Mouse (Mus musculus) neural tube, embryonic 12.5 days (tissue): ENCODE results near the gene Gm20388. TPM values are rescaled to one million over a fixed set of nuclear protein-coding genes. Genes with fewer than 3 reads are reported as not detected.

ENCODE experiments used
- ATAC-seq: fragments of 200-750 bp; cut with Nextera tagmentation; 2 replicates; pipeline ENCODE4 v1.8.0; 2017; ENCODE audit warnings: low read depth, mild to moderate bottlenecking, moderate TSS enrichment, moderate library complexity; ENCODE audit not compliant: low FRiP score
- H3K27ac ChIP-seq: fragments of 300-500 bp; sonication (generic); 2 replicates; pipeline ENCODE4 v1.5.1; 2016
- H3K27me3 ChIP-seq: fragments of 300-500 bp; sonication (generic); replicated peaks from 2 replicates; pipeline ENCODE4 v1.6.1; 2016; ENCODE audit warnings: mild to moderate bottlenecking
- H3K36me3 ChIP-seq: fragments of 300-500 bp; sonication (generic); 2 replicates; pipeline ENCODE4 v1.6.1; 2016; ENCODE audit warnings: mild to moderate bottlenecking
- H3K4me1 ChIP-seq: fragments of 300-500 bp; sonication (generic); 2 replicates; pipeline ENCODE4 v1.6.1; 2016
- H3K4me2 ChIP-seq: fragments of 300-500 bp; sonication (generic); replicated peaks from 2 replicates; pipeline ENCODE4 v1.6.1; 2016; ENCODE audit warnings: mild to moderate bottlenecking
- H3K4me3 ChIP-seq: fragments of 300-500 bp; sonication (generic); 2 replicates; pipeline ENCODE4 v1.5.1; 2016
- H3K9ac ChIP-seq: fragments of 300-500 bp; sonication (generic); 2 replicates; pipeline ENCODE4 v1.6.1; 2016; ENCODE audit warnings: mild to moderate bottlenecking
- H3K9me3 ChIP-seq: fragments of 300-500 bp; sonication (generic); 2 replicates; pipeline ENCODE4 v1.6.1; 2016; ENCODE audit warnings: mild to moderate bottlenecking
- WGBS: fragments of 180-500 bp; shearing (Covaris S2); methylation state at CpG from one replicate; pipeline ENCODE4 v1.1.7; 2016; 5-methylcytosine and 5-hydroxymethylcytosine counted together
- polyA plus RNA-seq: library from polyadenylated mRNA; unstranded; fragments of >200 nt; fragmentation: Nextera tagmentation; extraction: Ambion mirVana; gene quantifications from 2 replicates; pipeline ENCODE4 v1.2.1, GENCODE M21; 2016

Gene Gm20388
- polyA plus RNA-seq, 1 experiment from 2014 or later = not detected

DNA sequence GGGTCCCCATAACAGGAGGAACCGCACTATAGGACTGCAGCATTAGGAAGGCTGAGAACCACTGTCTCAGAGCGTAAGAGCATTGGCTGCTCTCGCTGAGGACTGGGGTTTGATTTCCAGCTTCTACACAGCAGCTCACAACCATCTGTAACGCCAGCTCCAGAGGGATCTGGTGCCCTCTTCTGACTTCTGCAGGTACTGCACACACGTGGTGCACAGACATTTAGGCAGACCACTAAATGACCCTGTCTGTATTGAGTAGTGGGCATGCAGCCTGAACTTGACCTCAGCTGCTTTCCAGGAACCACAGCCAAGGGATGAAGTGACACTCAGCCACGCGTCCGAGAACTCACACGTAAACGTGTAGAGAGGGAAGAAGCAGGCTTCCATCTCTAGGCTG lies 3912.5 kb downstream of the Gm20388 start:
- no peak for ATAC-seq
- Histone ChIP-seq H3K4me1 (no peaks in the 10 kb centered on the region), H3K27me3 (no peaks in the 10 kb centered on the region), H3K9me3 (peaks cover 4% of the 10 kb centered on the region; the same call in 1 of the 2 replicates), H3K9ac (no peak overlapping the region), H3K27ac (no peak overlapping the region), H3K4me3 (no peak overlapping the region), H3K4me2 (no peak overlapping the region), H3K36me3 (peaks cover 38% of the 10 kb centered on the region)
- WGBS = 95% methylated on average over 10 of the region's 10 CpGs

DNA sequence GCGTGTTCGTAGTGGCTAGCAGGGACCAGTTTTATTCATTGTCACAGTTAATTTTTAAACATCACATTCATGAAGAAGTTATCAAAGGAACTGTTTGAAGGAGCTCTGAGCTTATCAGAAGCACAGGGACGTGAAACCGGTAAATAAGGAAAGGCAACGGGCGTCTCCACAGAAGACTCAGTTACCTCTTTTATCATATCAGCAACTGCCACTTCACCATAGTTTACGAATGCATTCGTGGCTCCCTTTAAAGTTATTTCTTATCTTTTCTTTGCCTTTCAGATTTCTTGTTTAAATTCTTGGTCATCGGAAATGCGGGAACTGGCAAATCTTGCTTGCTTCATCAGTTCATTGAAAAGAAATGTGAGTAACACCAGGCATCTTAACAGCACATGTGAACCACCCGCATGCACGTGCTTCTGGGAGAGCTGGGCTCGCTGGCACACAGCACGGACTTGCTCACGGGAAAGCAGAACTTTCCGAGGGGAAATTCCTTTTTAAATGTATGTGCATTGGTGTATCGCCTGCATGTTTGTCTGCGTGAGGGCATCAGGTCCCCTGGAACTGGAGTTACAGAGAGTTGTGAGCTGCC lies 3913.0 kb downstream of the Gm20388 start:
- Histone ChIP-seq H3K27ac (no peak overlapping the region), H3K4me3 (no peak overlapping the region), H3K4me1 (no peaks in the 10 kb centered on the region), H3K9me3 (peaks cover 4% of the 10 kb centered on the region; the same call in 1 of the 2 replicates), H3K4me2 (no peak overlapping the region), H3K9ac (no peak overlapping the region), H3K27me3 (no peaks in the 10 kb centered on the region), H3K36me3 (peaks cover 43% of the 10 kb centered on the region)
- WGBS = 94% methylated on average over 18 of the region's 18 CpGs
- no peak for ATAC-seq

DNA sequence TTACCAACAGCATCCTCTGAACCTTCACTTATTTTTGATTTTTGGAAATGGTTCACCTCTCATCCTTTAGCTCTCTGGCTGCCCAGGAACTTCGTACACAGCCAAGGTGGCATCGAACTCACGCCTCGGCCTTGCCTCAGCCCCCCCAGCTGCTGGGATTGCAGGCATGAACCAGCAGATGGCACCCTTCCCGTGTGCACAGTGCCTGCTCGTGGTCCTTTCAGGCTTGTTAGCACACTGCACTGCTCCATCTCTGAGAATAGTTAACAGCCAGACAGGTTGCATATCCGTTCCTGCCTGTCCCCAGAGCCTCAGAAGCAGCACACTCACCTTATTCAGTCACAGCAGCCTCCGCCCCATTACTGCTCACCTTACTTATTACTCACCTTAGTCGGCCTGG lies 3915.4 kb downstream of the Gm20388 start:
- no peaks in the 10 kb centered on the region for H3K4me1 ChIP-seq
- WGBS = 65% methylated on average over 9 of the region's 9 CpGs
- no peak overlapping the region for H3K27ac ChIP-seq
- H3K4me2 ChIP-seq = no peak overlapping the region
- H3K9ac ChIP-seq = no peak overlapping the region
- H3K27me3 ChIP-seq = no peaks in the 10 kb centered on the region
- H3K36me3 ChIP-seq = peaks cover 66% of the 10 kb centered on the region
- H3K9me3 ChIP-seq = peaks cover 4% of the 10 kb centered on the region; the same call in 1 of the 2 replicates
- no peak for ATAC-seq
- H3K4me3 ChIP-seq = no peak overlapping the region

DNA sequence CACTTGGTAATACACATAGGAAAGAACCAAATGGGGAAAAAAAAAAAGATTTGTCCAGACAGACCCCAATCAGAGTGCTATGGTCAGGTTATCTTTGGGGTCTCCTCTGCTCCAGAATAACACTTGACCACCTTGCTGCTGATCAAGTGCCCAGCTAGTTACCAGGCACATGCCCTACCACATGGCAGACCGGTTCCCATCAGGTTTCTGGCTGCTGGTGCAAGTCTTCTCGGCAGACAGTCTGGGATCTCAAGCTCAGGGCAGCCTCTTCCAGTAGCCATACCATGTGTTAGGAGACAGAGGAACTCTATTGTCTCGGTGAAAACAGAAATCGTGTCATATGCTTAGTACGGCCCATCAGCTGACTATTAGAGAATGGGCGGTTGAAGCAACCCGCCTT lies 3916.1 kb downstream of the Gm20388 start:
- Histone ChIP-seq H3K36me3 (peaks cover 71% of the 10 kb centered on the region), H3K4me2 (no peak overlapping the region), H3K4me3 (no peak overlapping the region), H3K4me1 (no peaks in the 10 kb centered on the region), H3K27ac (no peak overlapping the region), H3K27me3 (no peaks in the 10 kb centered on the region), H3K9me3 (peaks cover 4% of the 10 kb centered on the region; the same call in 1 of the 2 replicates), H3K9ac (no peak overlapping the region)
- no peak for ATAC-seq
- WGBS = 89% methylated on average over 7 of the region's 7 CpGs

DNA sequence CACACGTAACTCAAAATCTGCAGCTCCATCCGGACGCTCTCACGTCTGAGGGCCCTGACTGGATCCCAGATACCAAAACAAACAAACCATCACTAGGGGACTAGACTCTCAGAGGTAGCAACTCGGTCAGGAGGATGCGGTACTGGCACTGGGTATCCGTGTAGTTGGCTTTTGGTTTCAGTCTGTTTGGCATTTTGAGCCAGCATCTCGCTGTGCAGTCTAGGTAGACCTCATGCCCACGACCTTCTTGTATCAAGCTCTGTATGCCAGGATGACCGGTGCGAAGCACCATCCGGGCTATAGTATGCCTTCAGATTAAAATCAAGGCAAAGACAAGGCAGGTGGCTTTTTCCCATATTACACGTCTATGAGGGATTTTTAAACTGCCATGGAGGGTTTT lies 3916.9 kb downstream of the Gm20388 start:
- no peak overlapping the region for H3K4me2 ChIP-seq
- H3K4me3 ChIP-seq = no peak overlapping the region
- no peak overlapping the region for H3K9ac ChIP-seq
- ATAC-seq = no peak
- H3K27ac ChIP-seq = no peak overlapping the region
- H3K36me3 ChIP-seq = peaks cover 77% of the 10 kb centered on the region
- H3K4me1 ChIP-seq = no peaks in the 10 kb centered on the region
- H3K27me3 ChIP-seq = no peaks in the 10 kb centered on the region
- peaks cover 4% of the 10 kb centered on the region; the same call in 1 of the 2 replicates for H3K9me3 ChIP-seq
- 93% methylated on average over 13 of the region's 13 CpGs for WGBS

DNA sequence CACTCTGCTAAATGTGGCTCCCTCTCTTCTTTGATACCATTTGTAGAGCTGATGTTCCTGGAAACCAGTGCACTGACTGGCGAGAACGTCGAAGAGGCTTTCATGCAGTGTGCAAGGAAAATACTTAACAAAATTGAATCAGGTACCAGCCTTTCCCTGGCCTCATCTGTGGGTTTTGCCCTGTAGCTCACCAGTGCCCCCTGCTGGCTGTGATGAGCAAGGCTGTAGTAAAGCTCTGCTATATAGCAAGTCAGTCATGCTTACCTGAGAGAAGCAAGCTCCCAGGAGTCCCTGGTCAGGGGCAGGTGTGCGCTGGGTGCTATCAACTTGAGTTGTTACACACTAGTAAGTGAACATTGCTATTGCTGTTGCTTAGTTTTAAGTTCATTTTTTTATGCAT lies 3922.1 kb downstream of the Gm20388 start:
- Histone ChIP-seq H3K4me2 (no peak overlapping the region), H3K36me3 (peaks cover 75% of the 10 kb centered on the region), H3K9ac (no peak overlapping the region), H3K4me3 (no peak overlapping the region), H3K27me3 (no peaks in the 10 kb centered on the region), H3K9me3 (no peaks in the 10 kb centered on the region), H3K27ac (no peak overlapping the region), H3K4me1 (no peaks in the 10 kb centered on the region)
- no peak for ATAC-seq
- WGBS = 96% methylated on average over 4 of the region's 4 CpGs

DNA sequence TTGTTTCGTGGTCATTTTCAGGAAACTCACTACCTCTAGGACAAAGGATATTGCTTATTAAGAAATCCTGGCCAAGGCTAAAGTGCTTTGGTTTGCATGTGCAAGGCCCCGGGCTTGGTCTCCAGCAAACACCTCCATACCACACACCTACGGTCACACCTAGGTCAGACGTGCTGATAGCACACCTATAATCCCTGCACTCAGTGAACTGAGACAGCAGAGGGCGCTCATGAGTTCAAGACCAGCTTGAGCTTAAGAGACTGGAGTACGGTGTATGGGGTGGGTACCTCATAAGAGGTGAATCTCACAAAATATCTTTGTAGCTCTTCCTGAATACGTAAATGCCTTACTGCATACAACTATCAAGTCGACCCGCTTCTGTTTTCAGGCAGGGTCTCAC lies 3924.8 kb downstream of the Gm20388 start:
- 59% methylated on average over 9 of the region's 9 CpGs for WGBS
- no peak overlapping the region for H3K4me2 ChIP-seq
- H3K9me3 ChIP-seq = no peaks in the 10 kb centered on the region
- H3K27me3 ChIP-seq = no peaks in the 10 kb centered on the region
- H3K36me3 ChIP-seq = peaks cover 49% of the 10 kb centered on the region
- H3K4me1 ChIP-seq = no peaks in the 10 kb centered on the region
- no peak overlapping the region for H3K27ac ChIP-seq
- H3K9ac ChIP-seq = no peak overlapping the region
- H3K4me3 ChIP-seq = no peak overlapping the region
- ATAC-seq = no peak

DNA sequence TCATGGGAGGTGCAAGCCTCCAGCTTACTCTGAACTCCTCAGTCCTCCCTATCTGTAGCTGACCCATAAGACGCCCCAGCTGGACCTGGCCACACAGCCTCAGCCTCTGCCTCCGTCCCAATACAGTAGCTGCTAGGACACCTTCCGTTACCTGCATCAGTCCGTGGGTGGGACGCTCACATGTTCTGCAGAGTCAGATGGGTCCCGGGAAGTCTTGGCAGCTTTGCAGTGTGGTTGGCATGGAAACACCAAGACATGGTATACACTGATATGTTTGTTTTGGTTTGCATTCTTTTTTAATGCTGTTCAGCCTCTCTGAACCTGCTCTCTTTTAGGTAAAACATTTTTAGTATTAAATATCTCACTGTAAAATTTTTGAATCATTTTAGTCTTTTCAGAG lies 3925.7 kb downstream of the Gm20388 start:
- Histone ChIP-seq H3K9ac (no peak overlapping the region), H3K27me3 (no peaks in the 10 kb centered on the region), H3K4me2 (no peak overlapping the region), H3K4me3 (no peak overlapping the region), H3K36me3 (peaks cover 42% of the 10 kb centered on the region), H3K4me1 (no peaks in the 10 kb centered on the region), H3K9me3 (no peaks in the 10 kb centered on the region), H3K27ac (no peak overlapping the region)
- no peak for ATAC-seq
- 91% methylated on average over 6 of the region's 6 CpGs for WGBS

DNA sequence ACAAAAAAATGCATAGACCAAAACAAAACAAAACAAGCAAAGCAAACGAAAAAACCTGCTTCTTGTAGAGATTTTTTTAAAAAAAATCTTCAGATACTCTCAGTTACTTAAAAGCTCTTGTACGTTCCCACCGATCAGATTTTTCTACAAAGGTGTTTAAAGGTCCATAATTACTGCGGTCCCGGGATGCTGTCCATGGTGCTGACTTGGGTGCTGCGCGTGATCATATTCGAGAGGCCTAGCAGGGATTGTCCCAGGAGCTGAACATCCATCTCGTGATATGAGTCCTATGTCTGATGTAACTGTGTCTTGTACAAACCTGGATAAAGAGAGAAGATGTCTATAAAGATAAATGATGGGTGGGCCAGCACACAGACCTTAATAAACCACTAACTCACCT lies 3927.9 kb downstream of the Gm20388 start:
- 78% methylated on average over 9 of the region's 9 CpGs for WGBS
- Histone ChIP-seq H3K4me3 (no peak overlapping the region), H3K9me3 (no peaks in the 10 kb centered on the region), H3K4me1 (no peaks in the 10 kb centered on the region), H3K36me3 (peaks cover 24% of the 10 kb centered on the region), H3K9ac (no peak overlapping the region), H3K4me2 (no peak overlapping the region), H3K27me3 (no peaks in the 10 kb centered on the region), H3K27ac (no peak overlapping the region)
- ATAC-seq = no peak

DNA sequence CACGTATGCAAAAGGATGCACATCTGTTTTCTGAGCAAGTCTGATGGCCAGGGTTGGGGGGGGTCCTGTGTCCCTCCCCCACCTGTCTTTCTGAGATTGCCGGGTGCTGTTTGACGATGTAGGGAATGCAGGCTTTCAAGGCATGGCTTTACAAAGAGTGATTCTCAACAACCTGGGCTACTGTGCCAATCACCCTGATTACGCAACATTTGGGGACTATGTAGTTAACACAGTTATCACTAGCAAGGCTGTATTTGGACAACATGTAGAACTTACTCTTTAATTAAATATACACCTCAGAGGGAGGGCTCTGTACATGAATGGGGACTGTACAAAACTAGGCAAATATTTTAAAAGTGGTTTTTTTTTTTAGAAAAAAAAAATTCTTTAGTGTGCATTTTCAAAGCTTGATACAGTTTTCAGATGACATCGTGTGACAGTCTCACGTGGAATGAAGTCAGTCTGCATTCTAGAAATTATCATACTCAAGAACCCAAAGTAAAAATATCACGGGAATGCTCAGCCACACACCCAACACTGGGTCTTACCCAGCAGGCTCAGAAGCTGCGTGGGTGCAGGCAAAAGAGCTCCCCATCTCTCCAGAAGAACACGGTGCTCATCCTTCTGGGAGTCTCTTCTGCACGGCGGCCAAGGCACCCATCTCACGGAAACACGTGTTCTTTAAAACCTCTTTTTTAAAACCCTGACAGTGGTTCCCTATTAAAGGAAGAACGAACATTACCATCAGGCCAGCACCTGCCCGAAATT lies 3930.1 kb downstream of the Gm20388 start:
- Histone ChIP-seq H3K9me3 (no peaks in the 10 kb centered on the region), H3K27ac (no peak overlapping the region), H3K36me3 (peaks cover 4% of the 10 kb centered on the region; the same call in 1 of the 2 replicates), H3K27me3 (no peaks in the 10 kb centered on the region), H3K4me2 (no peak overlapping the region), H3K9ac (no peak overlapping the region), H3K4me1 (no peaks in the 10 kb centered on the region), H3K4me3 (no peak overlapping the region)
- 93% methylated on average over 15 of the region's 15 CpGs for WGBS
- no peak for ATAC-seq

DNA sequence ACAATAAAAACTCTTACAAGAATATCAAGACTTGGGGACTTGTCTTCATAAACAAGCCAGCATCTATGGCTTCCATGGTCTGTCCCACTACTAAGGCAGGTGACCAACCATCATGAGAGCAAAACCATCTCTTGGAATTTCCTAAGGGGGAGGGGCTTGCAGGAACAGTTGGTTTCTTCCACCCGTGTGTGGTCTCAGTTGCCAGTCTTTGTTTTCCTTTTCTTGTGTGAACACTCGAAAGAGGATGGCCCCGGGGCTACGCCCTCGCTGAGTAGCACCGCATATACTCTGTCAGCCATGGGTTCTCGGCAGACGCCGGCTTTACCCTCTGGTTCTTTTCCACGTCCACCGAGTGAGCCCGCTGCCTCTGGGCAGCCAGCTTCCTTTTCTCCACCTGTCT lies 3931.4 kb downstream of the Gm20388 start:
- H3K9ac ChIP-seq = no peak overlapping the region
- WGBS = 93% methylated on average over 12 of the region's 12 CpGs
- peaks cover 3% of the 10 kb centered on the region; the same call in 1 of the 2 replicates for H3K36me3 ChIP-seq
- no peaks in the 10 kb centered on the region for H3K9me3 ChIP-seq
- no peaks in the 10 kb centered on the region for H3K27me3 ChIP-seq
- H3K4me3 ChIP-seq = no peak overlapping the region
- no peak for ATAC-seq
- no peak overlapping the region for H3K27ac ChIP-seq
- H3K4me1 ChIP-seq = no peaks in the 10 kb centered on the region
- H3K4me2 ChIP-seq = no peak overlapping the region

DNA sequence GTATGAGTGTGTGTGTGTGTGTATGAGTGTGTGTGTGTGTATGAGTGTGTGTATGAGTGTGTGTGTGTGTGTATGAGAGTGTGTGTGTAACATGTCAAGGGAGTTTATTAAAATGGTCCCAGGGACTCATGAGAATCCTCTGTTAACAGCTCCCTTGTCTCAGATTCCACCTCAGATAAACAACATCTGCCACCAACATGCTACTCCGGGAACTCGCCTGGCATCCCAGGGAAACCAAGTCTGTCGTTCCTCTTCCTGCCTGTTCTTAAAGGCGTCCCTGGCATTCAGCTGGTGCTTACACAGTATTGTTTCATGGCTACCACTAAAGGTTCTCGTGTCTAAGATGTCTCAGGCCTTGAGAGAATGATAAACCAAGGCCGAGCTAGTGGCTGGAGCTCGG lies 3933.7 kb downstream of the Gm20388 start:
- Histone ChIP-seq H3K4me2 (no peak overlapping the region), H3K9ac (no peak overlapping the region), H3K27me3 (no peaks in the 10 kb centered on the region), H3K36me3 (peaks cover 3% of the 10 kb centered on the region; the same call in 1 of the 2 replicates), H3K4me3 (no peak overlapping the region), H3K27ac (no peak overlapping the region), H3K4me1 (no peaks in the 10 kb centered on the region), H3K9me3 (no peaks in the 10 kb centered on the region)
- 81% methylated on average over 7 of the region's 7 CpGs for WGBS
- ATAC-seq = no peak

DNA sequence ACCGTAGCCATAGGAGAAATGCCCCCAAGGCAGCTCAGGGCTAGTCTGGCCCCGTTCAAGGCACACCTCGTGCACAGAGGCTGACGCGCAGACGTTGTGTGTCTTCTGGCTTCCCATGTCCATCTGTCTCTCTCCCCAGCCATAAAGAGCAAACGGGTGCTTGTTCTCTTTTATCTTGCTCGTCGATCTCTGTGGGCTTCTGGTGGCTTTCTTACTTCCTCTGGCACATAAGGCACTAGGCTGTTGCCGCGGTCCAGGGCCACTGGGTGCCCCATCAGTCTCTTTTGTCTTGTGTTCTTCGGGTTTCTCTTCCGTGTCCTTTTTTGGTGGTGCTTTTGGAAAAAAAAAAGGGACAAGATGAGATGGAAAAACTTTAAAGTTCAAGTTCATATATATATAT lies 3934.5 kb downstream of the Gm20388 start:
- Histone ChIP-seq H3K4me2 (no peak overlapping the region), H3K4me3 (no peak overlapping the region), H3K9me3 (no peaks in the 10 kb centered on the region), H3K36me3 (peaks cover 3% of the 10 kb centered on the region; the same call in 1 of the 2 replicates), H3K9ac (no peak overlapping the region), H3K27me3 (no peaks in the 10 kb centered on the region), H3K4me1 (no peaks in the 10 kb centered on the region), H3K27ac (no peak overlapping the region)
- 88% methylated on average over 13 of the region's 13 CpGs for WGBS
- no peak for ATAC-seq
